In genomic region chr11:6545186-6545856, GRCm38 (mm10) we compare ENCODE assay signal across 8 mouse cellular contexts. TPM values are rescaled to one million over a fixed set of nuclear protein-coding genes. Genes with fewer than 3 reads are reported as not detected.
A peak's percentile ranks its signal among the peaks of the same experiment; 100 is the strongest.
DNase-seq lines count a peak whose midpoint lies in the region; ATAC-seq and TF ChIP-seq lines count a peak whose summit lies in the region.

No protein-coding gene starts in this region.

- peaks cover 34% of the 10 kb centered on the region for H3K79me2 ChIP-seq in myocyte (ENCODE audit: control insufficient read depth, insufficient read depth)

- no peak overlapping the region for H3K9ac ChIP-seq in forebrain, embryonic 14.5 days (ENCODE audit: low read length)
- H3K9ac ChIP-seq in forebrain, postnatal 0 days = no peak overlapping the region
- 0 out of 2 replicates have a peak overlapping the region, but pooled peaks have one; percentile 87 for H3K9ac ChIP-seq in liver, embryonic 11.5 days (ENCODE audit: low read depth, low read length)
- H3K9ac ChIP-seq in intestine, embryonic 15.5 days = no peak overlapping the region

- no peak for DNase-seq in forebrain, embryonic 14.5 days (ENCODE audit: low spot score)
- DNase-seq in forebrain, postnatal 0 days = no peak
- no peak for DNase-seq in liver, embryonic 11.5 days (ENCODE audit: low spot score)
- no peak for DNase-seq in liver
- no peak for DNase-seq in yolk sac, embryonic 10.5 days (ENCODE audit: low spot score)

- no peak for ATAC-seq in forebrain, embryonic 14.5 days
- ATAC-seq in forebrain, postnatal 0 days = no peak
- ATAC-seq in liver, embryonic 11.5 days (replicated peaks; ENCODE audit: low FRiP score) = no peak
- ATAC-seq in intestine, embryonic 15.5 days = no peak
- ATAC-seq in megakaryocyte progenitor cell, adult 5-6 weeks (replicated peaks; ENCODE audit: poor library complexity) = no peak

- H3K27me3 ChIP-seq in forebrain, embryonic 14.5 days (replicated peaks; ENCODE audit: control insufficient read depth, insufficient read depth, low read length) = no peaks in the 10 kb centered on the region
- H3K27me3 ChIP-seq in forebrain, postnatal 0 days (ENCODE audit: insufficient read depth, low read length) = no peaks in the 10 kb centered on the region
- no peaks in the 10 kb centered on the region for H3K27me3 ChIP-seq in liver, embryonic 11.5 days (replicated peaks; ENCODE audit: control insufficient read depth, insufficient read depth, low read length)
- H3K27me3 ChIP-seq in intestine, embryonic 15.5 days (replicated peaks) = no peaks in the 10 kb centered on the region
- H3K27me3 ChIP-seq in myocyte (ENCODE audit: control insufficient read depth, insufficient read depth, insufficient read length) = no peaks in the 10 kb centered on the region

- no peak overlapping the region for H3ac ChIP-seq in myocyte (ENCODE audit: control insufficient read depth, insufficient read length)

- H3K9me3 ChIP-seq in forebrain, embryonic 14.5 days (replicated peaks; ENCODE audit: control insufficient read depth, low read length) = no peaks in the 10 kb centered on the region
- H3K9me3 ChIP-seq in forebrain, postnatal 0 days (ENCODE audit: low read length) = no peaks in the 10 kb centered on the region
- H3K9me3 ChIP-seq in liver, embryonic 11.5 days (ENCODE audit: control insufficient read depth, low read length) = no peaks in the 10 kb centered on the region
- no peaks in the 10 kb centered on the region for H3K9me3 ChIP-seq in intestine, embryonic 15.5 days

- no peak for TF ChIP-seq POLR2A in myocyte (IDR thresholded peaks at IDR 0.05; ENCODE audit: insufficient read length, low read depth)

- H3K27ac ChIP-seq in forebrain, embryonic 14.5 days (ENCODE audit: low read depth, low read length) = 0 out of 2 replicates have a peak overlapping the region, but pooled peaks have one; percentile 95
- H3K27ac ChIP-seq in forebrain, postnatal 0 days (ENCODE audit: low read depth, low read length) = no peak overlapping the region; the same call in 1 of the 2 replicates
- H3K27ac ChIP-seq in liver, embryonic 11.5 days (ENCODE audit: low read depth, low read length) = no peak overlapping the region; the same call in 1 of the 2 replicates
- H3K27ac ChIP-seq in intestine, embryonic 15.5 days = 0 out of 2 replicates have a peak overlapping the region, but pooled peaks have one; percentile 99

- 95% methylated on average over 4 of the region's 4 CpGs for WGBS in forebrain, embryonic 14.5 days
- 94% methylated on average over 4 of the region's 4 CpGs for WGBS in forebrain, postnatal 0 days
- 88% methylated on average over 4 of the region's 4 CpGs for WGBS in liver, embryonic 11.5 days
- WGBS in intestine, embryonic 15.5 days = 95% methylated on average over 4 of the region's 4 CpGs

- peak overlapping the region; percentile 67 for H3K4me2 ChIP-seq in forebrain, embryonic 14.5 days (ENCODE audit: low read length)
- H3K4me2 ChIP-seq in forebrain, postnatal 0 days (ENCODE audit: low read depth) = no peak overlapping the region
- peak overlapping the region; percentile 93 for H3K4me2 ChIP-seq in liver, embryonic 11.5 days
- H3K4me2 ChIP-seq in intestine, embryonic 15.5 days (replicated peaks) = no peak overlapping the region; the same call in 1 of the 2 replicates
- peak overlapping the region; percentile 89 for H3K4me2 ChIP-seq in myocyte (ENCODE audit: low read depth)

- H3K4me3 ChIP-seq in forebrain, embryonic 14.5 days (ENCODE audit: low read depth, low read length) = no peak overlapping the region
- H3K4me3 ChIP-seq in forebrain, postnatal 0 days (ENCODE audit: low read depth, low read length) = no peak overlapping the region
- H3K4me3 ChIP-seq in liver, embryonic 11.5 days (ENCODE audit: low read depth, low read length) = no peak overlapping the region
- no peak overlapping the region for H3K4me3 ChIP-seq in intestine, embryonic 15.5 days (replicated peaks)
- H3K4me3 ChIP-seq in myocyte = peak overlapping the region; percentile 61

- no peak for TF ChIP-seq CTCF in forebrain, postnatal 0 days (IDR thresholded peaks at IDR 0.05; ENCODE audit: low read depth)

- H3K4me1 ChIP-seq in forebrain, embryonic 14.5 days (ENCODE audit: control insufficient read depth, insufficient read depth, low read length) = peaks cover 8% of the 10 kb centered on the region
- H3K4me1 ChIP-seq in forebrain, postnatal 0 days (ENCODE audit: insufficient read depth) = peaks cover 7% of the 10 kb centered on the region
- H3K4me1 ChIP-seq in liver, embryonic 11.5 days (replicated peaks; ENCODE audit: control insufficient read depth, insufficient read depth, low read length) = peaks cover 14% of the 10 kb centered on the region
- H3K4me1 ChIP-seq in intestine, embryonic 15.5 days (replicated peaks) = peaks cover 8% of the 10 kb centered on the region

- no peaks in the 10 kb centered on the region for H3K36me3 ChIP-seq in forebrain, embryonic 14.5 days (ENCODE audit: control insufficient read depth, insufficient read depth, low read length)
- H3K36me3 ChIP-seq in forebrain, postnatal 0 days (ENCODE audit: insufficient read depth) = no peaks in the 10 kb centered on the region
- no peaks in the 10 kb centered on the region for H3K36me3 ChIP-seq in liver, embryonic 11.5 days (ENCODE audit: control insufficient read depth, insufficient read depth, low read length)
- H3K36me3 ChIP-seq in intestine, embryonic 15.5 days = no peaks in the 10 kb centered on the region
- no peaks in the 10 kb centered on the region for H3K36me3 ChIP-seq in myocyte (ENCODE audit: control insufficient read depth, insufficient read depth)

TF ChIP-seq in myocyte, 11 proteins besides CTCF, POLR2A, EP300 and RAD21:
- TF ChIP-seq E2F4 (IDR thresholded peaks at IDR 0.05; ENCODE audit: insufficient read depth) (no peak), MYOG (IDR thresholded peaks at IDR 0.05; ENCODE audit: control insufficient read depth in 1 of 3, insufficient read depth in 1 of 3, insufficient read length in 2 of 3, low read depth in 2 of 3) (no peak)

RNA-seq across cellular contexts. Expression of gene Ccm2, which starts 1.4 kb away (rescaled TPM):
- 94.0 and 94.2 TPM in 2 replicates for polyA plus RNA-seq in forebrain, embryonic 14.5 days (2014; fragmentation: Nextera tagmentation; extraction: Ambion mirVana)
- 58.9 and 65.6 TPM in 2 replicates for total RNA-seq in forebrain, postnatal 0 days (2014; rRNA removed)
- polyA plus RNA-seq in forebrain, postnatal 0 days (2015; fragmentation: Nextera tagmentation; extraction: Ambion mirVana) = 84.0 and 84.7 TPM in 2 replicates
- polyA plus RNA-seq in liver, embryonic 11.5 days (2014; fragmentation: Nextera tagmentation; extraction: Ambion mirVana) = 74.5 and 82.1 TPM in 2 replicates
- polyA plus RNA-seq in intestine, embryonic 15.5 days (2015; fragmentation: Nextera tagmentation; extraction: Ambion mirVana) = 73.8 and 76.9 TPM in 2 replicates
- 66.0 TPM for polyA plus RNA-seq in myocyte (2012; fragmentation: generic; extraction: Trizol)
- total RNA-seq in megakaryocyte progenitor cell, adult 5-6 weeks (2015) = 18.3 and 22.7 TPM in 2 replicates
- 43.6 TPM in 2 replicates for total RNA-seq in megakaryocyte progenitor cell, adult 5-6 weeks (2017)

RNA-seq across cellular contexts. Expression of gene Myo1g, which starts 24.6 kb away (rescaled TPM):
- polyA plus RNA-seq in forebrain, embryonic 14.5 days (2014; fragmentation: Nextera tagmentation; extraction: Ambion mirVana) = 0.17 and 0.33 TPM in 2 replicates
- total RNA-seq in forebrain, postnatal 0 days (2014; rRNA removed) = 0.23 and 0.90 TPM in 2 replicates
- 0.24 and 0.75 TPM in 2 replicates for polyA plus RNA-seq in forebrain, postnatal 0 days (2015; fragmentation: Nextera tagmentation; extraction: Ambion mirVana)
- polyA plus RNA-seq in liver, embryonic 11.5 days (2014; fragmentation: Nextera tagmentation; extraction: Ambion mirVana) = 5.6 and 6.0 TPM in 2 replicates
- 1.8 and 1.9 TPM in 2 replicates for polyA plus RNA-seq in intestine, embryonic 15.5 days (2015; fragmentation: Nextera tagmentation; extraction: Ambion mirVana)
- polyA plus RNA-seq in myocyte (2012; fragmentation: generic; extraction: Trizol) = 0.04 TPM
- total RNA-seq in megakaryocyte progenitor cell, adult 5-6 weeks (2015) = 39.1 and 43.8 TPM in 2 replicates
- 47.1 and 49.6 TPM in 2 replicates for total RNA-seq in megakaryocyte progenitor cell, adult 5-6 weeks (2017)

Comparison
In these comparisons a context has a peak if more than half of its experiments do, and no peak if none do; other contexts are left out.
1. H3K27ac ChIP-seq: peak in forebrain, embryonic 14.5 days (single experiment) and intestine, embryonic 15.5 days (single experiment); none in forebrain, postnatal 0 days (single experiment) and liver, embryonic 11.5 days (single experiment).
2. H3K4me2 ChIP-seq: peak in forebrain, embryonic 14.5 days (single experiment), liver, embryonic 11.5 days (single experiment) and myocyte (single experiment); none in forebrain, postnatal 0 days (single experiment) and intestine, embryonic 15.5 days (single experiment).